Mouse (Mus musculus): ENCODE data around the gene Bak1. TPM values are rescaled to one million over a fixed set of nuclear protein-coding genes. Genes with fewer than 3 reads are reported as not detected.

The Bak1 gene
- 10 to 100 TPM; 18.0 to 20.0 TPM for total RNA-seq (2021)
- long read RNA-seq, experiment 1, partial matches to known transcripts = 0 of 2 reads
- long read RNA-seq, experiment 1, other reads (novel, unspliced or antisense) = 2 of 2 reads
- long read RNA-seq, experiment 2, partial matches to known transcripts = 0 of 5 reads
- long read RNA-seq, experiment 2, other reads (novel, unspliced or antisense) = 3 of 5 reads

DNA sequence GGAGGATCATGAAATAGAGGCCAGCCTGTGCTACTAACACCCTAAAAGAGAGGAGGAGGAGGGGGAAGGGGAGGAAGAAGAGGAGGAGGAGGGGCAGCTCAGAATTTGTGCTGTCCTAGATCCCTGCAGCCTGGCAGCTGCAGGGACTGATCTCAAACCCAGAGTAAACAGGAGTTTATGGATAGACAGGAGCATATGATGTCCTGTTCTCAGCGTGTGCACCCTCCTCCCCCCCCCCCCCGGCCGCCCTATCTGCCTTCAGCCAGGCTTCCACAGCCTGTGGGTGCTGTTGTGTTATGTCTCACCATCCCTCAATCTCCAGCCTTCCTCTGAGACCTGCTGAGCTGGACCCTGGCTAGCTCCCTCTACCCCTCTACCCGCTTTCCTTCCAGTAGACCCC, at the start of gene Bak1:
Gene Bak1, minus strand, starts transcription at position 101 of the 400 bp plus-strand sequence.
- no peak for DNase-seq (ENCODE audit: low spot score)

- no peak for DNase-seq (ENCODE audit: low spot score)
These were observed 49.7 kb upstream of the Bak1 start for GRCm38 (mm10) chr17:27078499-27078898.

DNA sequence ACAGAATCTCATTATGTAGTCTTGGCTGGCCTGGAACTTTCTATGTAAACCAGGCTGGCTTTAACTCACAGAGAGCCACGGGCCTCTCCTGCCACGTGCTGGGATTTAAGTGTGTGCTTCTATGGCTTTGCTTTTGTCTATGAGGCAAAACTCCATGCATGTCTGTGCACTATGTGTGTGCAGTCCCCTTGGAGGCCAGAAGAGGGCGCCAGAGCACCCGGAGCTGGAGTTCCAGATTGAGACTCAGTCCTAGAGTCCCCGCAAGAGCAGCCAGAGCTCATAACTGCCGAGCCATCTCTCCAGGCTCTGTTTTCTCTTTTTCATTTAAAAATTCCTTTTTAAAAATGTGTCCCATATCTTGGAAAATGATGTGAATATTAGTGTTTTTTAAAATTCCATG, 49.1 kb upstream of the Bak1 start:
- DNase-seq (ENCODE audit: low spot score) = no peak

DNA sequence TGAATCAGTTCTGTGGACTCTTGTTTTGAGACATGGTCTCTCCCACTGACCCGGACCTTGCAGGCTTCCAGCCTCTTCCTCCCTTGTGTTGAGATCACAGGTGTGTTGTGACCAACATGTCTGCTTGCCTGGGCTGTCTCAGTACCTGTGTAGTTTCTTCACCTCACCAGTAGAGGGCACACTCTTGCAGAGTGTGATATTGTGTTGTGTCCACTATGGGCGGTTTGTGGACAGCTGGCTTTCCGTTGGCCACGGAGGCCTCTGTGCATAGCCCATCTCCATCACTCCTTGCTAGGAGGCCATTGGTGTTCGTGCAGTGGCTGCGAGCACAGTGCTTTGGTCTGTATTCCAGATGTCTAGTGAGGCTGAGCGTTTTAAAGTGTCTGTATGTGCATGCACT, 48.3 kb upstream of the Bak1 start:
- no peak for DNase-seq (ENCODE audit: low spot score)

GRCm38 (mm10) chr17:27074849-27075745, 46.3 kb upstream of the Bak1 start:
- DNase-seq (ENCODE audit: low spot score) = no peak

- no peak for DNase-seq (ENCODE audit: low spot score)
These were observed 45.4 kb upstream of the Bak1 start for GRCm38 (mm10) chr17:27074236-27074635.

- DNase-seq (ENCODE audit: low spot score) = no peak
These were observed 45.0 kb upstream of the Bak1 start for GRCm38 (mm10) chr17:27073778-27074177.

GRCm38 (mm10) chr17:27073126-27073525, 44.3 kb upstream of the Bak1 start:
- no peak for DNase-seq (ENCODE audit: low spot score)

GRCm38 (mm10) chr17:27072363-27072762, 43.6 kb upstream of the Bak1 start:
- DNase-seq (ENCODE audit: low spot score) = no peak

GRCm38 (mm10) chr17:27071630-27072029, 42.8 kb upstream of the Bak1 start:
- no peak for DNase-seq (ENCODE audit: low spot score)

DNA sequence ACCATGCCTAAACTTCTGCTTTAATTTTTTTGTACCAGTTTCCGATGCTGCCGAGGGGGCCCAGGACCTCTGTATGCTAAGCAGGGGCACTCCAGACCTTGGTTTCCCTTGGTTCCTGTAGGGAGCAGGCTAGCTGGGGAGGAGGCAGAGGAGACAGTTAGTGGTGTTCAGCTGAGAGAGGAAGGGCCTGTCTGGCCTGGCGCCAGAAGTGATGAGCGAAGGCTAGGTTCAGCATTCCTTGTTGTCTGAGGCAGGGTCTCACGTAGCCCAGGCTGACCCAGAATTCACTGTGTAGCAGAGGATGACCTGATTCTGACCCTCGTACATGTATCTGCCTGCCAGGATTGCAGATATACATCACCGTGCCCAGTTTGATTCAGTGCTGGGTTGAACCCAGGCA, 42.1 kb upstream of the Bak1 start:
- DNase-seq (ENCODE audit: low spot score) = no peak

DNA sequence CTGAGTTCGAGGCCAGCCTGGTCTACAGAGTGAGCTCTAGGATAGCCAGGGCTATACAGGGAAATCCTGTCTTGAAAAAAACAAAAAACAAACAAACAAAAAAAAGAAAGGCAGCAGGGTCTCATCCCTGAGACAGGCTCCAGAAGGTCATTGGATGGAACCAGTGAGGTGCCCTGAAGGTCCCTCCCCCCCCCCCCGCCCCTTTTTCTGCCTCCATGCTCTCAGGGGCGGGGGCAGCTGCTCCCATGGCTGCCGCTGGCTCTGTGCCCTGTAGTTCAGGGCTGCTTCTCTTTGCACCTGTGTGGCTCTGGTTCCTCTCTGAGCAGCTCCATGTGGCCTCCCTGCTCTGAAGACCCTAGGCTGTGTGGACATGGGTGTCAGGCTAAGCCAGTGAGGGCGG, 40.3 kb upstream of the Bak1 start:
- no peak for DNase-seq (ENCODE audit: low spot score)

- no peak for DNase-seq (ENCODE audit: low spot score)
These were observed 37.3 kb upstream of the Bak1 start for GRCm38 (mm10) chr17:27066065-27066464.

- no peak for DNase-seq (ENCODE audit: low spot score)
These were observed 35.4 kb upstream of the Bak1 start for GRCm38 (mm10) chr17:27064195-27064594.

GRCm38 (mm10) chr17:27063717-27064116, 34.9 kb upstream of the Bak1 start:
- DNase-seq (ENCODE audit: low spot score) = no peak

- DNase-seq (ENCODE audit: low spot score) = no peak
These were observed 33.9 kb upstream of the Bak1 start for GRCm38 (mm10) chr17:27062684-27063083.

DNA sequence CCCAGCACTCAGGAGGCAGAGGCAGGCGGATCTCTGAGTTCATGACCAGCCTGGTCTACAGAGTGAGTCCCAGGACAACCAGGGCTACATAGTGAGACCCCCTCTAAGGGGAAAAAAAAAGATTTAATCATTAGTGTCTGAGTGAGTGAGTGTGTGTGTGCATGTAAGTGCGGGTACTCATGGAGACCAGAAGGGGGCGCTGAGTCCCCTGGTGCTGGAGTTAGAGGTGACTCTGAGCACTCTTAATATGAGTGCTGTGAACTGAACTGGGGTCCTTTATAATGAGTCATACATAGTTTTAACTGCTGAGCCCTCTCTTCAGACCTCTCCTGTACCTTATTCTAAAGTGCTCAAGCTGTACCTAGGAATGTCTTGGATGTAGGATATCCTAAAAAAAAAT, 32.9 kb upstream of the Bak1 start:
- DNase-seq (ENCODE audit: low spot score) = no peak

- no peak for DNase-seq (ENCODE audit: low spot score)
These were observed 31.9 kb upstream of the Bak1 start for GRCm38 (mm10) chr17:27060698-27061097.

GRCm38 (mm10) chr17:27057517-27058055, 28.8 kb upstream of the Bak1 start:
- no peak for DNase-seq (ENCODE audit: low spot score)

- DNase-seq (ENCODE audit: low spot score) = peak; percentile 40
These were observed 28.2 kb upstream of the Bak1 start, which contains the start of gene Itpr3 for GRCm38 (mm10) chr17:27056812-27057516. Itpr3 (plus strand) TSS chr17:27057304.

GRCm38 (mm10) chr17:27056170-27056569, 27.4 kb upstream of the Bak1 start:
- peak; percentile 42 for DNase-seq (ENCODE audit: low spot score)

- DNase-seq (ENCODE audit: low spot score) = no peak
These were observed 22.7 kb upstream of the Bak1 start for GRCm38 (mm10) chr17:27051514-27051913.

Data from gastrocnemius, adult 18-20 months (tissue).